ENCODE assay signal across 27 mouse cellular contexts in the genomic region with DNA sequence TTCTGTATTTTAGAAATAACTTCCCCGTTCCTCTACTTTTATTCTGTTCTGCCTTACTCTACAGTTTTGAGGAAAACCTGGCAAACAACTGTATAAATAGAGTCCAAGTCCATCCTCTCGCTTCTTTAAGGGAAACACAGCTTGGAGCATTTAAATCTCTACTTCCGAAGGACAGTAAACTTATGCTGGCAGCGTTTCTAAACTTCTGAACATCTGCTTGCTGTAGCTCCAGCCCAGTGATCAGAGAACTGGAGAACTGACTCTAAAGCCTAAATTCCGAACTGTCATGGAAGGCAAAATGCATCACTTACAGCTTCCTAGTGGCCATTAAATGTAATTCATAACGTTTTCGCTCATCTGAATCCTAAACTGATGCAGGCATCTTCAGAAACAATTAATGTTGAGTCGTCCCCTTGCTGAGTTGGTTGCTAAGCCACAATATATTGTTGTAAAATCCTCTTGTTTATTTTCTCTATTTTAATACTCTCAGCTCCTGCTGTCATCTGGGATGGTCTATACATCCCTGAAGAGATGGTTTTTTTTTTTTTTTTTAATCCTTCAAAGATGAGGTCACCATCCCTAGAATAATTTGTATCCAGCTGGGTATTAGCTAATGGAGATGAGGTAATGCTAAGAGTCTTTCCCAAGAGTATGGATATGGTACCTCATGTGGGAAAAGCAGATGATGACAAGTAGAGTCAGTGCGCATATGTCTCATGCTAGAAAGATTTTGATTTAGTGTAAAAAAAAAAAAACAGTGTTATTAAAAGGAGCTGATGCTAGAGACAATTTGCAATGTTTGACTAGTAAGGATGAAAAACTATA. TPM values are rescaled to one million over a fixed set of nuclear protein-coding genes. Genes with fewer than 3 reads are reported as not detected.
DNase-seq lines count a peak whose midpoint lies in the region; ATAC-seq and TF ChIP-seq lines count a peak whose summit lies in the region.
"Had no signal": no experiment of that assay in that cellular context is flagged by ENCODE, and none has a peak within 500 bp of the region (broad histone marks: within the 10 kb centered on the region; RNA-seq: fewer than 3 reads in every experiment).

No protein-coding gene starts in this region.

- no peak overlapping the region for H3K9ac ChIP-seq in hindbrain, postnatal 0 days (replicated peaks; ENCODE audit: low read length)
- no peak overlapping the region for H3K9ac ChIP-seq in hindbrain, embryonic 12.5 days
- H3K9ac ChIP-seq in lung, embryonic 16.5 days (ENCODE audit: low read length) = no peak overlapping the region
- H3K9ac ChIP-seq in embryonic facial prominence, embryonic 15.5 days = no peak overlapping the region
- H3K9ac ChIP-seq in stomach, embryonic 16.5 days (ENCODE audit: low read length) = no peak overlapping the region
- H3K9ac ChIP-seq in forebrain, embryonic 15.5 days (replicated peaks) = no peak overlapping the region
- H3K9ac ChIP-seq: forebrain, postnatal 0 days; heart, embryonic 15.5 days; limb, embryonic 12.5 days; liver, embryonic 12.5 days; midbrain, embryonic 13.5 days had no signal

- ATAC-seq in hindbrain, postnatal 0 days = peak; percentile 54; the same call in 1 of the 2 replicates
- ATAC-seq in hindbrain, embryonic 12.5 days (ENCODE audit: low FRiP score) = no peak
- ATAC-seq in lung, embryonic 16.5 days (ENCODE audit: low read depth) = peak; percentile 41
- ATAC-seq in embryonic facial prominence, embryonic 15.5 days (ENCODE audit: insufficient number of reproducible peaks, low FRiP score, low TSS enrichment, low read depth) = peak; percentile 79
- no peak for ATAC-seq in stomach, embryonic 16.5 days (ENCODE audit: insufficient read depth, low FRiP score)
- no peak for ATAC-seq in forebrain, embryonic 15.5 days (replicated peaks)
- ATAC-seq: activated CD4-positive, CD25-positive, alpha-beta regulatory T cell, adult 4 months; forebrain, postnatal 0 days; inflammation-experienced regulatory T-cells, adult 6 months; liver, embryonic 12.5 days; midbrain, embryonic 13.5 days had no signal

- H3K4me3 ChIP-seq in hindbrain, postnatal 0 days (ENCODE audit: low read length) = no peak overlapping the region
- H3K4me3 ChIP-seq in hindbrain, embryonic 12.5 days = no peak overlapping the region
- no peak overlapping the region for H3K4me3 ChIP-seq in lung, embryonic 16.5 days (ENCODE audit: low read length)
- no peak overlapping the region for H3K4me3 ChIP-seq in embryonic facial prominence, embryonic 15.5 days (replicated peaks)
- H3K4me3 ChIP-seq in stomach, embryonic 16.5 days (replicated peaks; ENCODE audit: low read length) = no peak overlapping the region
- no peak overlapping the region for H3K4me3 ChIP-seq in forebrain, embryonic 15.5 days
- H3K4me3 ChIP-seq: heart, embryonic 15.5 days; hindbrain, embryonic 10.5 days; limb, embryonic 12.5 days; liver, embryonic 12.5 days; midbrain, embryonic 13.5 days had no signal

- no peak for DNase-seq in hindbrain, postnatal 0 days (ENCODE audit: low spot score)
- no peak for DNase-seq in lung, postnatal 4 days
- DNase-seq: adrenal gland, postnatal 10 days; cerebellum, adult 2 months; cerebellum, postnatal 25 days; embryo, embryonic 11 days; forebrain, postnatal 0 days; gastrocnemius, postnatal 14 days; heart, adult 18-20 months; kidney, adult 18-20 months; lung, adult 18-20 months; right cerebral cortex, adult 18-20 months; right cerebral cortex, postnatal 4 days; thymus, adult 18-20 months; thymus, postnatal 36 days had no signal

- no peak overlapping the region for H3K4me2 ChIP-seq in hindbrain, postnatal 0 days (ENCODE audit: low read depth, low read length)
- no peak overlapping the region for H3K4me2 ChIP-seq in hindbrain, embryonic 12.5 days (replicated peaks)
- H3K4me2 ChIP-seq in lung, embryonic 16.5 days (ENCODE audit: low read depth, low read length) = no peak overlapping the region
- no peak overlapping the region for H3K4me2 ChIP-seq in embryonic facial prominence, embryonic 15.5 days (replicated peaks)
- H3K4me2 ChIP-seq in stomach, embryonic 16.5 days (ENCODE audit: low read depth, low read length) = no peak overlapping the region
- no peak overlapping the region for H3K4me2 ChIP-seq in forebrain, embryonic 15.5 days (replicated peaks)
- H3K4me2 ChIP-seq: heart, embryonic 15.5 days; limb, embryonic 12.5 days; liver, embryonic 12.5 days; midbrain, embryonic 13.5 days had no signal

- no peaks in the 10 kb centered on the region for H3K9me3 ChIP-seq in hindbrain, postnatal 0 days (ENCODE audit: low read length)
- no peaks in the 10 kb centered on the region for H3K9me3 ChIP-seq in hindbrain, embryonic 12.5 days (replicated peaks)
- no peaks in the 10 kb centered on the region for H3K9me3 ChIP-seq in lung, embryonic 16.5 days (ENCODE audit: control insufficient read depth, low read length)
- H3K9me3 ChIP-seq in embryonic facial prominence, embryonic 15.5 days (replicated peaks) = no peaks in the 10 kb centered on the region
- H3K9me3 ChIP-seq in stomach, embryonic 16.5 days (replicated peaks; ENCODE audit: control insufficient read depth, low read length) = no peaks in the 10 kb centered on the region
- no peaks in the 10 kb centered on the region for H3K9me3 ChIP-seq in forebrain, embryonic 15.5 days
- H3K9me3 ChIP-seq: heart, embryonic 15.5 days; hindbrain, embryonic 10.5 days; limb, embryonic 12.5 days; liver, embryonic 12.5 days; midbrain, embryonic 13.5 days had no signal

- no peaks in the 10 kb centered on the region for H3K36me3 ChIP-seq in hindbrain, postnatal 0 days (ENCODE audit: insufficient read depth, low read length)
- H3K36me3 ChIP-seq in hindbrain, embryonic 12.5 days = peaks cover 4% of the 10 kb centered on the region; the same call in 1 of the 2 replicates
- no peaks in the 10 kb centered on the region for H3K36me3 ChIP-seq in lung, embryonic 16.5 days (ENCODE audit: control insufficient read depth, insufficient read depth, low read length)
- H3K36me3 ChIP-seq in embryonic facial prominence, embryonic 15.5 days = no peaks in the 10 kb centered on the region
- no peaks in the 10 kb centered on the region for H3K36me3 ChIP-seq in stomach, embryonic 16.5 days (ENCODE audit: control insufficient read depth, insufficient read depth, low read length)
- H3K36me3 ChIP-seq in forebrain, embryonic 15.5 days = no peaks in the 10 kb centered on the region
- H3K36me3 ChIP-seq: heart, embryonic 15.5 days; midbrain, embryonic 13.5 days had no signal

- TF ChIP-seq CTCF in hindbrain, postnatal 0 days (IDR thresholded peaks at IDR 0.05; ENCODE audit: low read depth) = 0 out of 2 replicates have a peak, but pooled peaks have one; percentile 4

- 62% methylated on average over 9 of the region's 9 CpGs for WGBS in hindbrain, postnatal 0 days
- 80% methylated on average over 9 of the region's 9 CpGs for WGBS in hindbrain, embryonic 12.5 days
- 54% methylated on average over 9 of the region's 9 CpGs for WGBS in lung, embryonic 16.5 days
- WGBS in embryonic facial prominence, embryonic 15.5 days = 50% methylated on average over 9 of the region's 9 CpGs
- 58% methylated on average over 9 of the region's 9 CpGs for WGBS in stomach, embryonic 16.5 days
- WGBS in forebrain, embryonic 15.5 days = 80% methylated on average over 9 of the region's 9 CpGs

- no peak overlapping the region for H3K27ac ChIP-seq in hindbrain, postnatal 0 days
- H3K27ac ChIP-seq in hindbrain, embryonic 12.5 days = no peak overlapping the region
- peak overlapping the region; percentile 52 for H3K27ac ChIP-seq in lung, embryonic 16.5 days (ENCODE audit: low read length)
- H3K27ac ChIP-seq in embryonic facial prominence, embryonic 15.5 days (replicated peaks) = no peak overlapping the region
- 0 out of 2 replicates have a peak overlapping the region, but pooled peaks have one; percentile 1 for H3K27ac ChIP-seq in stomach, embryonic 16.5 days (ENCODE audit: low read length)
- no peak overlapping the region for H3K27ac ChIP-seq in forebrain, embryonic 15.5 days (replicated peaks)
- H3K27ac ChIP-seq: heart, embryonic 15.5 days; hindbrain, embryonic 10.5 days; limb, embryonic 12.5 days; liver, embryonic 12.5 days; midbrain, embryonic 13.5 days had no signal

- no peaks in the 10 kb centered on the region for H3K27me3 ChIP-seq in hindbrain, postnatal 0 days (ENCODE audit: insufficient read depth, low read length)
- H3K27me3 ChIP-seq in hindbrain, embryonic 12.5 days = no peaks in the 10 kb centered on the region
- H3K27me3 ChIP-seq in lung, embryonic 16.5 days (ENCODE audit: control insufficient read depth, insufficient read depth, low read depth, low read length) = no peaks in the 10 kb centered on the region
- H3K27me3 ChIP-seq in embryonic facial prominence, embryonic 15.5 days = no peaks in the 10 kb centered on the region
- no peaks in the 10 kb centered on the region for H3K27me3 ChIP-seq in stomach, embryonic 16.5 days (ENCODE audit: control insufficient read depth, insufficient read depth, low read length)
- no peaks in the 10 kb centered on the region for H3K27me3 ChIP-seq in forebrain, embryonic 15.5 days
- H3K27me3 ChIP-seq: heart, embryonic 15.5 days; limb, embryonic 12.5 days; liver, embryonic 12.5 days; midbrain, embryonic 13.5 days had no signal

- peaks cover 6% of the 10 kb centered on the region for H3K4me1 ChIP-seq in hindbrain, postnatal 0 days (ENCODE audit: insufficient read depth, low read length)
- H3K4me1 ChIP-seq in hindbrain, embryonic 12.5 days = peaks cover 10% of the 10 kb centered on the region
- H3K4me1 ChIP-seq in lung, embryonic 16.5 days (replicated peaks; ENCODE audit: control insufficient read depth, insufficient read depth, low read length) = peaks cover 23% of the 10 kb centered on the region
- H3K4me1 ChIP-seq in embryonic facial prominence, embryonic 15.5 days = peaks cover 23% of the 10 kb centered on the region; the same call in 1 of the 2 replicates
- peaks cover 17% of the 10 kb centered on the region for H3K4me1 ChIP-seq in stomach, embryonic 16.5 days (ENCODE audit: control insufficient read depth, insufficient read depth, low read length)
- peaks cover 24% of the 10 kb centered on the region for H3K4me1 ChIP-seq in forebrain, embryonic 15.5 days

RNA-seq across cellular contexts. Expression of gene Casp3, which starts 5.6 kb away (rescaled TPM):
- total RNA-seq in hindbrain, postnatal 0 days (2014; rRNA removed) = 87.8 and 92.0 TPM in 2 replicates
- polyA plus RNA-seq in hindbrain, postnatal 0 days (2015; fragmentation: Nextera tagmentation; extraction: Ambion mirVana) = 165 and 174 TPM in 2 replicates
- polyA plus RNA-seq in hindbrain, embryonic 12.5 days (2016; fragmentation: Nextera tagmentation; extraction: Ambion mirVana) = 168 and 188 TPM in 2 replicates
- polyA plus RNA-seq in lung, embryonic 16.5 days (2015; fragmentation: Nextera tagmentation; extraction: Ambion mirVana) = 85.0 and 89.8 TPM in 2 replicates
- polyA plus RNA-seq in embryonic facial prominence, embryonic 15.5 days (2015; fragmentation: Nextera tagmentation; extraction: Ambion mirVana) = 85.3 and 90.2 TPM in 2 replicates
- polyA plus RNA-seq in stomach, embryonic 16.5 days (2015; fragmentation: Nextera tagmentation; extraction: Ambion mirVana) = 59.8 and 65.4 TPM in 2 replicates
- 272 and 287 TPM in 2 replicates for polyA plus RNA-seq in forebrain, embryonic 15.5 days (2015; fragmentation: Nextera tagmentation; extraction: Ambion mirVana)

RNA-seq across cellular contexts. Expression of gene Primpol, which starts 5.6 kb away (rescaled TPM):
- total RNA-seq in hindbrain, postnatal 0 days (2014; rRNA removed) = 2.8 and 4.0 TPM in 2 replicates
- 4.8 and 4.9 TPM in 2 replicates for polyA plus RNA-seq in hindbrain, postnatal 0 days (2015; fragmentation: Nextera tagmentation; extraction: Ambion mirVana)
- 8.4 and 14.4 TPM in 2 replicates for polyA plus RNA-seq in hindbrain, embryonic 12.5 days (2016; fragmentation: Nextera tagmentation; extraction: Ambion mirVana)
- polyA plus RNA-seq in lung, embryonic 16.5 days (2015; fragmentation: Nextera tagmentation; extraction: Ambion mirVana) = 13.2 and 15.2 TPM in 2 replicates
- 11.6 and 14.8 TPM in 2 replicates for polyA plus RNA-seq in embryonic facial prominence, embryonic 15.5 days (2015; fragmentation: Nextera tagmentation; extraction: Ambion mirVana)
- polyA plus RNA-seq in stomach, embryonic 16.5 days (2015; fragmentation: Nextera tagmentation; extraction: Ambion mirVana) = 13.1 and 14.6 TPM in 2 replicates
- 9.0 and 9.8 TPM in 2 replicates for polyA plus RNA-seq in forebrain, embryonic 15.5 days (2015; fragmentation: Nextera tagmentation; extraction: Ambion mirVana)

Comparison
In these comparisons a context has a peak if more than half of its experiments do, and no peak if none do; other contexts are left out.
1. ATAC-seq: peak in hindbrain, postnatal 0 days (single experiment), lung, embryonic 16.5 days (single experiment) and embryonic facial prominence, embryonic 15.5 days (single experiment); none in hindbrain, embryonic 12.5 days (single experiment), stomach, embryonic 16.5 days (single experiment) and forebrain, embryonic 15.5 days (single experiment).
2. H3K27ac ChIP-seq: peak in lung, embryonic 16.5 days (single experiment) and stomach, embryonic 16.5 days (single experiment); none in hindbrain, postnatal 0 days (single experiment), hindbrain, embryonic 12.5 days (single experiment), embryonic facial prominence, embryonic 15.5 days (single experiment) and forebrain, embryonic 15.5 days (single experiment).